Mouse (Mus musculus): Measurements from ENCODE around the gene Ckap2l. TPM values are rescaled to one million over a fixed set of nuclear protein-coding genes. Genes with fewer than 3 reads are reported as not detected.

Gene Ckap2l
- polyA plus RNA-seq, 1 experiment, result 58.1 TPM

- Histone ChIP-seq H3K9me3 (replicated peaks; ENCODE audit: control insufficient read depth, insufficient read depth, low read length, poor library complexity, severe bottlenecking) (no peaks in the 10 kb centered on the region), H3K36me3 (ENCODE audit: control insufficient read depth, insufficient read depth, low read length, poor library complexity, severe bottlenecking) (no peaks in the 10 kb centered on the region), H3K9ac (ENCODE audit: low read depth, poor library complexity, severe bottlenecking) (no peak within 1 kb of the TSS), H3K27me3 (ENCODE audit: control insufficient read depth, insufficient read depth, low read length, poor library complexity, severe bottlenecking) (no peaks in the 10 kb centered on the region), H3K4me1 (ENCODE audit: control insufficient read depth, insufficient read depth, low read length) (no peaks in the 10 kb centered on the region), H3K27ac (ENCODE audit: insufficient read depth, low read length) (no peak within 1 kb of the TSS), H3K4me3 (ENCODE audit: low read depth, low read length) (no peak within 1 kb of the TSS)
- no peak for TF ChIP-seq EP300 (IDR thresholded peaks at IDR 0.05; ENCODE audit: insufficient read depth, low read depth, low read length)
- no peak for TF ChIP-seq POLR2A (IDR thresholded peaks at IDR 0.05; ENCODE audit: insufficient read depth, low read length)
- no peak for TF ChIP-seq CTCF (IDR thresholded peaks at IDR 0.05; ENCODE audit: low read depth, low read length)
These were observed 12.8 kb upstream of the Ckap2l start, which contains the start of gene Il1a for GRCm38 (mm10) chr2:129309836-129310235. Gene Il1a, minus strand, starts transcription at chr2:129309972.

GRCm38 (mm10) chr2:129306020-129306419 is 9.0 kb upstream of the Ckap2l start:
- Histone ChIP-seq H3K9ac (ENCODE audit: low read depth, poor library complexity, severe bottlenecking) (no peak overlapping the region), H3K36me3 (ENCODE audit: control insufficient read depth, insufficient read depth, low read length, poor library complexity, severe bottlenecking) (no peaks in the 10 kb centered on the region), H3K27me3 (ENCODE audit: control insufficient read depth, insufficient read depth, low read length, poor library complexity, severe bottlenecking) (no peaks in the 10 kb centered on the region), H3K4me1 (ENCODE audit: control insufficient read depth, insufficient read depth, low read length) (no peaks in the 10 kb centered on the region), H3K4me3 (ENCODE audit: low read depth, low read length) (no peak overlapping the region), H3K27ac (ENCODE audit: insufficient read depth, low read length) (no peak overlapping the region), H3K9me3 (replicated peaks; ENCODE audit: control insufficient read depth, insufficient read depth, low read length, poor library complexity, severe bottlenecking) (no peaks in the 10 kb centered on the region)
- TF ChIP-seq CTCF (IDR thresholded peaks at IDR 0.05; ENCODE audit: low read depth, low read length), result no peak
- TF ChIP-seq POLR2A (IDR thresholded peaks at IDR 0.05; ENCODE audit: insufficient read depth, low read length), result no peak
- TF ChIP-seq EP300 (IDR thresholded peaks at IDR 0.05; ENCODE audit: insufficient read depth, low read depth, low read length), result no peak

GRCm38 (mm10) chr2:129297589-129297982 is 574 bp upstream of the Ckap2l start:
- Histone ChIP-seq H3K27me3 (ENCODE audit: control insufficient read depth, insufficient read depth, low read length, poor library complexity, severe bottlenecking) (no peaks in the 10 kb centered on the region), H3K4me3 (ENCODE audit: low read depth, low read length) (peak overlapping the region; percentile 65), H3K9ac (ENCODE audit: low read depth, poor library complexity, severe bottlenecking) (peak overlapping the region; percentile 12), H3K4me1 (ENCODE audit: control insufficient read depth, insufficient read depth, low read length) (no peaks in the 10 kb centered on the region), H3K36me3 (ENCODE audit: control insufficient read depth, insufficient read depth, low read length, poor library complexity, severe bottlenecking) (no peaks in the 10 kb centered on the region), H3K27ac (ENCODE audit: insufficient read depth, low read length) (no peak overlapping the region), H3K9me3 (replicated peaks; ENCODE audit: control insufficient read depth, insufficient read depth, low read length, poor library complexity, severe bottlenecking) (no peaks in the 10 kb centered on the region)
- no peak for TF ChIP-seq POLR2A (IDR thresholded peaks at IDR 0.05; ENCODE audit: insufficient read depth, low read length)
- TF ChIP-seq CTCF (IDR thresholded peaks at IDR 0.05; ENCODE audit: low read depth, low read length), result no peak
- no peak for TF ChIP-seq EP300 (IDR thresholded peaks at IDR 0.05; ENCODE audit: insufficient read depth, low read depth, low read length)

GRCm38 (mm10) chr2:129296086-129296485 is 926 bp downstream of the Ckap2l start:
- peak overlapping the region; percentile 78 for H3K9ac ChIP-seq (ENCODE audit: low read depth, poor library complexity, severe bottlenecking)
- no peak for TF ChIP-seq POLR2A (IDR thresholded peaks at IDR 0.05; ENCODE audit: insufficient read depth, low read length)
- TF ChIP-seq EP300 (IDR thresholded peaks at IDR 0.05; ENCODE audit: insufficient read depth, low read depth, low read length), result no peak
- TF ChIP-seq CTCF (IDR thresholded peaks at IDR 0.05; ENCODE audit: low read depth, low read length), result no peak
- H3K9me3 ChIP-seq (replicated peaks; ENCODE audit: control insufficient read depth, insufficient read depth, low read length, poor library complexity, severe bottlenecking), result no peaks in the 10 kb centered on the region
- no peak overlapping the region for H3K27ac ChIP-seq (ENCODE audit: insufficient read depth, low read length)
- H3K27me3 ChIP-seq (ENCODE audit: control insufficient read depth, insufficient read depth, low read length, poor library complexity, severe bottlenecking), result no peaks in the 10 kb centered on the region
- peaks cover under 1% of the 10 kb centered on the region; the same call in 1 of the 2 replicates for H3K36me3 ChIP-seq (ENCODE audit: control insufficient read depth, insufficient read depth, low read length, poor library complexity, severe bottlenecking)
- peak overlapping the region; percentile 29 for H3K4me3 ChIP-seq (ENCODE audit: low read depth, low read length)
- H3K4me1 ChIP-seq (ENCODE audit: control insufficient read depth, insufficient read depth, low read length), result no peaks in the 10 kb centered on the region

- Histone ChIP-seq H3K27ac (ENCODE audit: insufficient read depth, low read length) (no peak overlapping the region), H3K27me3 (ENCODE audit: control insufficient read depth, insufficient read depth, low read length, poor library complexity, severe bottlenecking) (no peaks in the 10 kb centered on the region), H3K9me3 (replicated peaks; ENCODE audit: control insufficient read depth, insufficient read depth, low read length, poor library complexity, severe bottlenecking) (no peaks in the 10 kb centered on the region), H3K4me1 (ENCODE audit: control insufficient read depth, insufficient read depth, low read length) (no peaks in the 10 kb centered on the region), H3K36me3 (ENCODE audit: control insufficient read depth, insufficient read depth, low read length, poor library complexity, severe bottlenecking) (peaks cover 2% of the 10 kb centered on the region; the same call in 1 of the 2 replicates), H3K4me3 (ENCODE audit: low read depth, low read length) (no peak overlapping the region), H3K9ac (ENCODE audit: low read depth, poor library complexity, severe bottlenecking) (no peak overlapping the region)
- TF ChIP-seq CTCF (IDR thresholded peaks at IDR 0.05; ENCODE audit: low read depth, low read length) (no peak), POLR2A (IDR thresholded peaks at IDR 0.05; ENCODE audit: insufficient read depth, low read length) (no peak), EP300 (IDR thresholded peaks at IDR 0.05; ENCODE audit: insufficient read depth, low read depth, low read length) (no peak)
These were observed 1.9 kb downstream of the Ckap2l start for GRCm38 (mm10) chr2:129295075-129295474.

- Histone ChIP-seq H3K27me3 (ENCODE audit: control insufficient read depth, insufficient read depth, low read length, poor library complexity, severe bottlenecking) (no peaks in the 10 kb centered on the region), H3K9me3 (replicated peaks; ENCODE audit: control insufficient read depth, insufficient read depth, low read length, poor library complexity, severe bottlenecking) (no peaks in the 10 kb centered on the region), H3K36me3 (ENCODE audit: control insufficient read depth, insufficient read depth, low read length, poor library complexity, severe bottlenecking) (peaks cover 40% of the 10 kb centered on the region), H3K4me1 (ENCODE audit: control insufficient read depth, insufficient read depth, low read length) (no peaks in the 10 kb centered on the region), H3K9ac (ENCODE audit: low read depth, poor library complexity, severe bottlenecking) (no peak overlapping the region), H3K4me3 (ENCODE audit: low read depth, low read length) (no peak overlapping the region), H3K27ac (ENCODE audit: insufficient read depth, low read length) (no peak overlapping the region)
- TF ChIP-seq CTCF (IDR thresholded peaks at IDR 0.05; ENCODE audit: low read depth, low read length), result no peak
- TF ChIP-seq POLR2A (IDR thresholded peaks at IDR 0.05; ENCODE audit: insufficient read depth, low read length), result no peak
These were observed 23.2 kb downstream of the Ckap2l start for GRCm38 (mm10) chr2:129273823-129274222.
